ENCODE assay signal across 10 mouse cellular contexts in the genomic region with DNA sequence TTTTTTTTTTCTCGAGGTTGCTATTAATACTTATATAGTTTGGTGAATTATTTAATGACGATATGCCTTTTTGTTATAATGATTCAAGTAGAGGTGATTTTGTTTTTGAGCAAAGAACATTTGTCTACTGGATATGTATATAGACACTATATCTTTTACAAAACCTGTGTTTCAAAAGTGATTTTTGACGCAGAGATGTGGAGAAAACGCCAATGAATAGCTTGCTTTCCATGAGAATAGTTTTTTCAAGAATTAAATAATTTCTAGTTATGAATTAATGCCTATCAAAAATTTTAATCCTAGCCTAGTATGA. TPM values are rescaled to one million over a fixed set of nuclear protein-coding genes. Genes with fewer than 3 reads are reported as not detected.
DNase-seq lines count a peak whose midpoint lies in the region; ATAC-seq and TF ChIP-seq lines count a peak whose summit lies in the region.
"Had no signal": no experiment of that assay in that cellular context is flagged by ENCODE, and none has a peak within 500 bp of the region (broad histone marks: within the 10 kb centered on the region; RNA-seq: fewer than 3 reads in every experiment).

No protein-coding gene starts in this region.

- H3K9ac ChIP-seq in forebrain, embryonic 12.5 days: no peak overlapping the region
- no peak overlapping the region for H3K9ac ChIP-seq in intestine, embryonic 14.5 days (ENCODE audit: low read length)
- H3K9ac ChIP-seq in neural tube, embryonic 13.5 days: no peak overlapping the region

- no peaks in the 10 kb centered on the region for H3K27me3 ChIP-seq in forebrain, embryonic 12.5 days
- no peaks in the 10 kb centered on the region for H3K27me3 ChIP-seq in intestine, embryonic 14.5 days (replicated peaks; ENCODE audit: control insufficient read depth, insufficient read depth, low read length)
- H3K27me3 ChIP-seq in neural tube, embryonic 13.5 days: no peaks in the 10 kb centered on the region

- H3K27ac ChIP-seq in layer of hippocampus, adult 2 months: no peak overlapping the region
- no peak overlapping the region for H3K27ac ChIP-seq in forebrain, embryonic 12.5 days
- no peak overlapping the region for H3K27ac ChIP-seq in intestine, embryonic 14.5 days (ENCODE audit: low read depth)
- no peak overlapping the region for H3K27ac ChIP-seq in neural tube, embryonic 13.5 days (replicated peaks)

- H3K4me1 ChIP-seq in forebrain, embryonic 12.5 days: peaks cover 4% of the 10 kb centered on the region; the same call in 1 of the 2 replicates
- H3K4me1 ChIP-seq in intestine, embryonic 14.5 days (replicated peaks; ENCODE audit: control insufficient read depth, insufficient read depth, low read length): no peaks in the 10 kb centered on the region
- H3K4me1 ChIP-seq in neural tube, embryonic 13.5 days (replicated peaks): peaks cover 5% of the 10 kb centered on the region; the same call in 1 of the 2 replicates
- no peaks in the 10 kb centered on the region for H3K4me1 ChIP-seq in lung, adult 2 months (ENCODE audit: control insufficient read depth, insufficient read depth, low read length)

- peak overlapping the region; percentile 65 for H3K4me2 ChIP-seq in forebrain, embryonic 12.5 days
- peak overlapping the region; percentile 57 for H3K4me2 ChIP-seq in intestine, embryonic 14.5 days (ENCODE audit: low read length)
- H3K4me2 ChIP-seq in neural tube, embryonic 13.5 days: peak overlapping the region; percentile 88

- TF ChIP-seq CTCF in layer of hippocampus, adult 2 months (conservative IDR thresholded peaks at IDR 0.05): no peak
- TF ChIP-seq CTCF in lung, adult 2 months (IDR thresholded peaks at IDR 0.05; ENCODE audit: insufficient read depth, low read length): no peak

- 21% methylated on average over 4 of the region's 4 CpGs for WGBS in forebrain, embryonic 12.5 days
- 20% methylated on average over 4 of the region's 4 CpGs for WGBS in intestine, embryonic 14.5 days
- WGBS in neural tube, embryonic 13.5 days: 22% methylated on average over 4 of the region's 4 CpGs
- WGBS in lung, adult 2 months: 23% methylated on average over 4 of the region's 4 CpGs

- no peaks in the 10 kb centered on the region for H3K9me3 ChIP-seq in forebrain, embryonic 12.5 days
- no peaks in the 10 kb centered on the region for H3K9me3 ChIP-seq in intestine, embryonic 14.5 days (ENCODE audit: control insufficient read depth, low read length)
- no peaks in the 10 kb centered on the region for H3K9me3 ChIP-seq in neural tube, embryonic 13.5 days

- no peaks in the 10 kb centered on the region for H3K36me3 ChIP-seq in forebrain, embryonic 12.5 days (replicated peaks)
- H3K36me3 ChIP-seq in intestine, embryonic 14.5 days (ENCODE audit: control insufficient read depth, insufficient read depth, low read length): no peaks in the 10 kb centered on the region
- no peaks in the 10 kb centered on the region for H3K36me3 ChIP-seq in neural tube, embryonic 13.5 days

- H3K4me3 ChIP-seq in layer of hippocampus, adult 2 months: peak overlapping the region; percentile 65
- H3K4me3 ChIP-seq in forebrain, embryonic 12.5 days (replicated peaks): peak overlapping the region; percentile 63
- H3K4me3 ChIP-seq in intestine, embryonic 14.5 days (ENCODE audit: low read depth, low read length): peak overlapping the region; percentile 40
- peak overlapping the region; percentile 60 for H3K4me3 ChIP-seq in neural tube, embryonic 13.5 days
- H3K4me3 ChIP-seq in lung, adult 2 months (replicated peaks; ENCODE audit: extremely low read depth, low read depth, low read length): no peak overlapping the region

- no peak for DNase-seq in layer of hippocampus, adult 2 months (ENCODE audit: low spot score in 2 of 2)
- DNase-seq in layer of hippocampus, adult 9-11 months: no peak
- DNase-seq in intestine, embryonic 14.5 days (ENCODE audit: low spot score): no peak
- DNase-seq in adrenal gland, postnatal 36 days: no peak
- DNase-seq in spleen, adult 12 weeks (ENCODE audit: low spot score): no peak
- DNase-seq in lung, adult 2 months: no peak
- DNase-seq: thymus, postnatal 25 days had no signal

- TF ChIP-seq POLR2A in lung, adult 2 months (IDR thresholded peaks at IDR 0.05; ENCODE audit: borderline replicate concordance, extremely low read depth, low read depth, low read length): no peak

- no peak; the same call in 1 of the 2 replicates for ATAC-seq in forebrain, embryonic 12.5 days (ENCODE audit: low FRiP score)
- no peak; the same call in 1 of the 2 replicates for ATAC-seq in intestine, embryonic 14.5 days (replicated peaks; ENCODE audit: low FRiP score, low TSS enrichment, low read depth)
- ATAC-seq in neural tube, embryonic 13.5 days (ENCODE audit: low read depth): no peak

RNA-seq across cellular contexts. Expression of a gene that starts 0.3 kb away (rescaled TPM):
- 1 to 10 TPM; 3.3 to 5.4 TPM for total RNA-seq in layer of hippocampus, adult 2 months (2021)
- 2.9 and 3.2 TPM in 2 replicates for polyA plus RNA-seq in forebrain, embryonic 12.5 days (2016; fragmentation: Nextera tagmentation; extraction: Ambion mirVana)
- 0.42 and 0.69 TPM in 2 replicates for polyA plus RNA-seq in intestine, embryonic 14.5 days (2014; fragmentation: Nextera tagmentation; extraction: Ambion mirVana)
- 1.6 and 1.9 TPM in 2 replicates for polyA plus RNA-seq in neural tube, embryonic 13.5 days (2015; fragmentation: Nextera tagmentation; extraction: Ambion mirVana)
- under 1 TPM; 0.30 TPM for total RNA-seq in adrenal gland, postnatal 36 days (2021)
- polyA plus RNA-seq in lung, adult 2 months (2012; rRNA removed): 1.1 and 1.8 TPM in 2 replicates
- polyA plus RNA-seq: large intestine, adult 2 months had no signal
